8 mouse cellular contexts compared by ENCODE assay signal in genomic region chr7:97842332-97842731, GRCm38 (mm10). TPM values are rescaled to one million over a fixed set of nuclear protein-coding genes. Genes with fewer than 3 reads are reported as not detected.
DNase-seq lines count a peak whose midpoint lies in the region; ATAC-seq lines count a peak whose summit lies in the region.

No protein-coding gene starts in this region.

- H3K9ac ChIP-seq in heart, embryonic 14.5 days (ENCODE audit: low read length): no peak overlapping the region
- no peak overlapping the region; the same call in 1 of the 2 replicates for H3K9ac ChIP-seq in embryonic facial prominence, embryonic 12.5 days
- H3K9ac ChIP-seq in hindbrain, embryonic 15.5 days: peak overlapping the region; percentile 73
- H3K9ac ChIP-seq in midbrain, embryonic 11.5 days (ENCODE audit: low read length): no peak overlapping the region; the same call in 1 of the 2 replicates

- H3K4me3 ChIP-seq in heart, embryonic 14.5 days (ENCODE audit: control insufficient read depth in 1 of 2, insufficient read depth in 1 of 2, low read depth in 1 of 2, low read length in 2 of 2): peak overlapping the region in 1 of 2 experiments; percentile 33; a peak in 2 of 4 replicates
- H3K4me3 ChIP-seq in embryonic facial prominence, embryonic 12.5 days: peak overlapping the region; percentile 52
- peak overlapping the region; percentile 57 for H3K4me3 ChIP-seq in hindbrain, embryonic 15.5 days
- no peak overlapping the region for H3K4me3 ChIP-seq in midbrain, embryonic 11.5 days (ENCODE audit: low read depth, low read length)

- peak overlapping the region; percentile 62 for H3K4me2 ChIP-seq in heart, embryonic 14.5 days (ENCODE audit: low read length)
- peak overlapping the region; percentile 63 for H3K4me2 ChIP-seq in embryonic facial prominence, embryonic 12.5 days (replicated peaks)
- H3K4me2 ChIP-seq in hindbrain, embryonic 15.5 days: peak overlapping the region; percentile 65
- peak overlapping the region; percentile 58 for H3K4me2 ChIP-seq in midbrain, embryonic 11.5 days

- intact Hi-C loops in heart, postnatal 36 days (cut with DNase I): loop anchor here (5.0 kb wide), 1 partner anchor 75 kb away; no protein-coding TSS in a partner anchor

- DNase-seq in heart, postnatal 36 days: no peak
- DNase-seq in midbrain, embryonic 11.5 days (ENCODE audit: low spot score, missing footprints): no peak
- DNase-seq in right cerebral cortex, postnatal 10 days (ENCODE audit: low spot score in 2 of 2): no peak
- DNase-seq in thymus, postnatal 14 days: no peak
- no peak for DNase-seq in kidney, adult 9 months

- no peak for ATAC-seq in heart, embryonic 14.5 days (ENCODE audit: insufficient number of reproducible peaks, insufficient read depth, low FRiP score, low read depth)
- no peak for ATAC-seq in embryonic facial prominence, embryonic 12.5 days (ENCODE audit: insufficient number of reproducible peaks, insufficient read depth, low FRiP score, low TSS enrichment)
- peak; percentile 4 for ATAC-seq in hindbrain, embryonic 15.5 days (ENCODE audit: low FRiP score, low read depth)
- peak; percentile 53 for ATAC-seq in midbrain, embryonic 11.5 days (ENCODE audit: low FRiP score)

- no peaks in the 10 kb centered on the region for H3K36me3 ChIP-seq in heart, embryonic 14.5 days (ENCODE audit: control insufficient read depth, insufficient read depth, low read length)
- H3K36me3 ChIP-seq in embryonic facial prominence, embryonic 12.5 days: no peaks in the 10 kb centered on the region
- H3K36me3 ChIP-seq in hindbrain, embryonic 15.5 days: no peaks in the 10 kb centered on the region
- H3K36me3 ChIP-seq in midbrain, embryonic 11.5 days (ENCODE audit: control insufficient read depth, insufficient read depth, low read length): no peaks in the 10 kb centered on the region

- WGBS in heart, embryonic 14.5 days: 63% methylated on average over 2 of the region's 2 CpGs
- WGBS in embryonic facial prominence, embryonic 12.5 days: 72% methylated on average over 2 of the region's 2 CpGs
- WGBS in hindbrain, embryonic 15.5 days: 45% methylated on average over 2 of the region's 2 CpGs
- 60% methylated on average over 2 of the region's 2 CpGs for WGBS in midbrain, embryonic 11.5 days

- H3K9me3 ChIP-seq in heart, embryonic 14.5 days (ENCODE audit: control insufficient read depth, low read length): no peaks in the 10 kb centered on the region
- H3K9me3 ChIP-seq in embryonic facial prominence, embryonic 12.5 days: no peaks in the 10 kb centered on the region
- no peaks in the 10 kb centered on the region for H3K9me3 ChIP-seq in hindbrain, embryonic 15.5 days
- no peaks in the 10 kb centered on the region for H3K9me3 ChIP-seq in midbrain, embryonic 11.5 days (ENCODE audit: control insufficient read depth, low read length)

- H3K27me3 ChIP-seq in heart, embryonic 14.5 days (ENCODE audit: control insufficient read depth, insufficient read depth, low read length): no peaks in the 10 kb centered on the region
- no peaks in the 10 kb centered on the region for H3K27me3 ChIP-seq in embryonic facial prominence, embryonic 12.5 days
- no peaks in the 10 kb centered on the region for H3K27me3 ChIP-seq in hindbrain, embryonic 15.5 days
- no peaks in the 10 kb centered on the region for H3K27me3 ChIP-seq in midbrain, embryonic 11.5 days (ENCODE audit: control insufficient read depth, insufficient read depth, low read length)

- no peak overlapping the region for H3K27ac ChIP-seq in heart, embryonic 14.5 days (replicated peaks in 1 of 2; ENCODE audit: control insufficient read depth in 1 of 2, insufficient read depth in 1 of 2, low read depth in 2 of 2, low read length in 2 of 2)
- H3K27ac ChIP-seq in embryonic facial prominence, embryonic 12.5 days: no peak overlapping the region
- peak overlapping the region; percentile 86 for H3K27ac ChIP-seq in hindbrain, embryonic 15.5 days (replicated peaks)
- H3K27ac ChIP-seq in midbrain, embryonic 11.5 days (ENCODE audit: low read depth, low read length): no peak overlapping the region

- peaks cover 0 to 3% of the 10 kb centered on the region in 2 experiments; a peak in 1 of 4 replicates for H3K4me1 ChIP-seq in heart, embryonic 14.5 days (ENCODE audit: control insufficient read depth in 2 of 2, insufficient read depth in 2 of 2, low read length in 2 of 2)
- H3K4me1 ChIP-seq in embryonic facial prominence, embryonic 12.5 days: peaks cover 17% of the 10 kb centered on the region
- peaks cover 22% of the 10 kb centered on the region for H3K4me1 ChIP-seq in hindbrain, embryonic 15.5 days (replicated peaks)
- peaks cover 9% of the 10 kb centered on the region; the same call in 1 of the 2 replicates for H3K4me1 ChIP-seq in midbrain, embryonic 11.5 days (ENCODE audit: control insufficient read depth, insufficient read depth, low read length)

RNA-seq across cellular contexts. Expression of gene Pak1, which starts 54.0 kb away (rescaled TPM):
- polyA plus RNA-seq in heart, embryonic 14.5 days (2014; fragmentation: Nextera tagmentation; extraction: Ambion mirVana): 3.4 and 4.1 TPM in 2 replicates
- 1 to 10 TPM in 1 of 2 experiments, under 1 TPM in 1; 0.61 to 2.0 TPM for total RNA-seq in heart, postnatal 36 days (2021)
- 36.9 and 38.1 TPM in 2 replicates for polyA plus RNA-seq in embryonic facial prominence, embryonic 12.5 days (2016; fragmentation: Nextera tagmentation; extraction: Ambion mirVana)
- 130 and 141 TPM in 2 replicates for polyA plus RNA-seq in hindbrain, embryonic 15.5 days (2015; fragmentation: Nextera tagmentation; extraction: Ambion mirVana)
- 120 and 125 TPM in 2 replicates for polyA plus RNA-seq in midbrain, embryonic 11.5 days (2014; fragmentation: Nextera tagmentation; extraction: Ambion mirVana)

Comparison
In these comparisons a context has a peak if more than half of its experiments do, and no peak if none do; other contexts are left out.
1. ATAC-seq: peak in hindbrain, embryonic 15.5 days (single experiment) and midbrain, embryonic 11.5 days (single experiment); none in heart, embryonic 14.5 days (single experiment) and embryonic facial prominence, embryonic 12.5 days (single experiment).
2. Peak in every context shown above with its lines, with median percentiles within 50 percentile points of each other: H3K4me2 ChIP-seq.